Mouse (Mus musculus): Measurements from ENCODE around the gene Zc3h7b.

The Zc3h7b gene

GRCm38 (mm10) chr15:81796228-81796627, 51.4 kb downstream of the Zc3h7b start:
- DNase-seq, result peak; percentile 45 to 54

- DNase-seq, result no peak
Observed at GRCm38 (mm10) chr15:81797861-81798260, 53.0 kb downstream of the Zc3h7b start.

- no peak for DNase-seq
Observed at GRCm38 (mm10) chr15:81798421-81798820, 53.6 kb downstream of the Zc3h7b start.

- DNase-seq, result no peak
Observed at GRCm38 (mm10) chr15:81800391-81800790, 55.5 kb downstream of the Zc3h7b start.

GRCm38 (mm10) chr15:81802001-81802890, 57.4 kb downstream of the Zc3h7b start, which contains the start of gene Tef:
Gene Tef, plus strand, starts transcription at chr15:81802421.
- peak; percentile 100 for DNase-seq

GRCm38 (mm10) chr15:81802941-81803351, 58.1 kb downstream of the Zc3h7b start:
- DNase-seq, result peak in 1 of 2 experiments; percentile 74

GRCm38 (mm10) chr15:81803425-81803951, 58.6 kb downstream of the Zc3h7b start:
- DNase-seq, result no peak

GRCm38 (mm10) chr15:81804172-81804571, 59.3 kb downstream of the Zc3h7b start:
- DNase-seq, result no peak

GRCm38 (mm10) chr15:81804883-81805282, 60.0 kb downstream of the Zc3h7b start:
- DNase-seq, result no peak

- peak; percentile 73 to 82 for DNase-seq
Observed at GRCm38 (mm10) chr15:81805624-81806023, 60.8 kb downstream of the Zc3h7b start.

GRCm38 (mm10) chr15:81806621-81807404, 62.0 kb downstream of the Zc3h7b start:
- no peak for DNase-seq

- DNase-seq, result no peak
Observed at GRCm38 (mm10) chr15:81808799-81809198, 63.9 kb downstream of the Zc3h7b start.

- no peak for DNase-seq
Observed at GRCm38 (mm10) chr15:81809550-81809949, 64.7 kb downstream of the Zc3h7b start.

GRCm38 (mm10) chr15:81810150-81810549, 65.3 kb downstream of the Zc3h7b start:
- DNase-seq, result peak; percentile 88 to 94

GRCm38 (mm10) chr15:81810671-81811598, 66.1 kb downstream of the Zc3h7b start:
- DNase-seq, result peak; percentile 99 to 100

- peak; percentile 81 to 88 for DNase-seq
Observed at GRCm38 (mm10) chr15:81811599-81811996, 66.7 kb downstream of the Zc3h7b start.

GRCm38 (mm10) chr15:81812287-81812686, 67.4 kb downstream of the Zc3h7b start:
- DNase-seq, result no peak

GRCm38 (mm10) chr15:81812696-81813631, 68.1 kb downstream of the Zc3h7b start:
- no peak for DNase-seq

- no peak for DNase-seq
Observed at GRCm38 (mm10) chr15:81813986-81814705, 69.3 kb downstream of the Zc3h7b start.

- DNase-seq, result no peak
Observed at GRCm38 (mm10) chr15:81814716-81815370, 70.0 kb downstream of the Zc3h7b start.
